Mouse (Mus musculus) MEL (cell line): ENCODE data around the gene Nhsl2. TPM values are rescaled to one million over a fixed set of nuclear protein-coding genes. Genes with fewer than 3 reads are reported as not detected.

Source experiments
- DNase-seq: peaks from one replicate; pipeline ENCODE4 v3.0.0; 2011; ENCODE audit warnings: low read depth, low spot score
- H3K27ac ChIP-seq: 2 replicates; pipeline ENCODE4 v1.5.1; 2012; ENCODE audit warnings: low read depth, mild to moderate bottlenecking, control low read depth, low read length, moderate library complexity; ENCODE audit not compliant: control insufficient read depth
- H3K27me3 ChIP-seq, 2 experiments: fragments of 150-350 bp in 1 of 2; sonication (generic) in 1 of 2; 2 replicates each; pipeline ENCODE4 v1.6.1; 2012; ENCODE audit warnings: low read length in 2 of 2, mild to moderate bottlenecking in 2 of 2, improper control_type of control experiment in 1 of 2, moderate library complexity in 1 of 2; ENCODE audit not compliant: insufficient read depth in 2 of 2, control insufficient read depth in 1 of 2
- H3K36me3 ChIP-seq, 2 experiments: 2 replicates each; pipeline ENCODE4 v1.6.1; 2012 to 2014; ENCODE audit warnings: low read length in 2 of 2, improper control_type of control experiment in 1 of 2, inconsistent platforms in 1 of 2, mild to moderate bottlenecking in 1 of 2; ENCODE audit not compliant: insufficient read depth in 2 of 2, control insufficient read depth in 1 of 2
- H3K4me1 ChIP-seq, 2 experiments: fragments of 150-350 bp in 1 of 2; sonication (generic) in 1 of 2; 2 replicates each; pipeline ENCODE4 v1.6.1; 2012; ENCODE audit warnings: low read length in 2 of 2, improper control_type of control experiment in 1 of 2, mild to moderate bottlenecking in 1 of 2; ENCODE audit not compliant: insufficient read depth in 2 of 2, control insufficient read depth in 1 of 2
- H3K4me3 ChIP-seq, 2 experiments: fragments of 150-350 bp in 1 of 2; sonication (generic) in 1 of 2; 2 replicates each; pipeline ENCODE4 v1.5.1; 2012; ENCODE audit warnings: low read depth in 2 of 2, low read length in 2 of 2, mild to moderate bottlenecking in 2 of 2, moderate library complexity in 2 of 2, control low read depth in 1 of 2, improper control_type of control experiment in 1 of 2; ENCODE audit not compliant: control insufficient read depth in 1 of 2, insufficient read depth in 1 of 2
- H3K79me2 ChIP-seq: 2 replicates; pipeline ENCODE4 v1.6.1; 2012; ENCODE audit warnings: mild to moderate bottlenecking, low read length, moderate library complexity; ENCODE audit not compliant: control insufficient read depth, poor library complexity, insufficient read depth
- H3K9ac ChIP-seq: 2 replicates; pipeline ENCODE4 v1.6.1; 2012; ENCODE audit warnings: low read depth, mild to moderate bottlenecking, control low read depth, low read length, moderate library complexity; ENCODE audit not compliant: control insufficient read depth, poor library complexity, severe bottlenecking
- H3K9me3 ChIP-seq: fragments of 150-350 bp; sonication (generic); replicated peaks from 2 replicates; pipeline ENCODE4 v1.6.1; 2012; ENCODE audit warnings: mild to moderate bottlenecking, low read length, improper control_type of control experiment, moderate library complexity; ENCODE audit not compliant: insufficient read depth
- BHLHE40 ChIP-seq: IDR thresholded peaks from 2 replicates; pipeline ENCODE4 v1.6.1; 2012; ENCODE audit warnings: low read depth, mild to moderate bottlenecking, inconsistent platforms, low read length, improper control_type of control experiment, borderline replicate concordance
- CHD1 ChIP-seq: IDR thresholded peaks from 2 replicates; pipeline ENCODE4 v1.6.1; 2012; ENCODE audit warnings: low read depth, mild to moderate bottlenecking, inconsistent platforms, low read length, improper control_type of control experiment
- ELF1 ChIP-seq: IDR thresholded peaks from 2 replicates; pipeline ENCODE4 v1.6.1; 2014; ENCODE audit warnings: low read depth, mild to moderate bottlenecking, inconsistent platforms, low read length, improper control_type of control experiment, moderate library complexity
- ETS1 ChIP-seq: IDR thresholded peaks from 2 replicates; pipeline ENCODE4 v1.6.1; 2012; ENCODE audit warnings: low read depth, mild to moderate bottlenecking, inconsistent platforms, low read length, improper control_type of control experiment, moderate library complexity
- GABPA ChIP-seq: IDR thresholded peaks from 2 replicates; pipeline ENCODE4 v1.6.1; 2012; ENCODE audit warnings: low read depth, mild to moderate bottlenecking, inconsistent platforms, low read length, improper control_type of control experiment, moderate library complexity
- GATA1 ChIP-seq: IDR thresholded peaks from 2 replicates; pipeline ENCODE4 v1.6.1; 2011; ENCODE audit warnings: low read depth, low read length, improper control_type of control experiment
- HCFC1 ChIP-seq: IDR thresholded peaks from 2 replicates; pipeline ENCODE4 v1.6.1; 2012; ENCODE audit warnings: low read depth, mild to moderate bottlenecking, inconsistent platforms, low read length, improper control_type of control experiment, moderate library complexity
- JUND ChIP-seq: IDR thresholded peaks from 2 replicates; pipeline ENCODE4 v1.6.1; 2011; ENCODE audit warnings: low read depth, mild to moderate bottlenecking, improper control_type of control experiment, low read length
- KAT2A ChIP-seq: conservative IDR thresholded peaks from 2 replicates; pipeline ENCODE4 v1.6.1; 2012; ENCODE audit warnings: low read depth, low read length, improper control_type of control experiment, inconsistent platforms
- MAX ChIP-seq: IDR thresholded peaks from 2 replicates; pipeline ENCODE4 v1.6.1; 2011; ENCODE audit warnings: low read length, improper control_type of control experiment
- MAZ ChIP-seq: IDR thresholded peaks from 2 replicates; pipeline ENCODE4 v1.6.1; 2012; ENCODE audit warnings: low read depth, mild to moderate bottlenecking, inconsistent platforms, low read length, improper control_type of control experiment
- MEF2A ChIP-seq: IDR thresholded peaks from 2 replicates; pipeline ENCODE4 v1.6.1; 2014; ENCODE audit warnings: low read depth, mild to moderate bottlenecking, inconsistent platforms, low read length, improper control_type of control experiment; ENCODE audit not compliant: poor library complexity, insufficient replicate concordance, severe bottlenecking; ENCODE audit errors: extremely low read depth
- NRF1 ChIP-seq: IDR thresholded peaks from 2 replicates; pipeline ENCODE4 v1.6.1; 2014; ENCODE audit warnings: low read depth, mild to moderate bottlenecking, inconsistent platforms, low read length, improper control_type of control experiment, moderate library complexity; ENCODE audit not compliant: poor library complexity, insufficient read depth, severe bottlenecking
- POLR2A ChIP-seq, 2 experiments: IDR thresholded peaks; 2 replicates each; pipeline ENCODE4 v1.6.1; 2011 to 2012; ENCODE audit warnings: low read length in 2 of 2, mild to moderate bottlenecking in 2 of 2, control low read depth in 1 of 2, improper control_type of control experiment in 1 of 2, low read depth in 1 of 2, moderate library complexity in 1 of 2; ENCODE audit not compliant: control insufficient read depth in 1 of 2, insufficient read depth in 1 of 2, poor library complexity in 1 of 2
- POLR2AphosphoS2 ChIP-seq: IDR thresholded peaks from 2 replicates; pipeline ENCODE4 v1.6.1; 2011; ENCODE audit warnings: low read length, improper control_type of control experiment
- POLR2AphosphoS5 ChIP-seq: IDR thresholded peaks from 2 replicates; pipeline ENCODE4 v1.6.1; 2012; ENCODE audit warnings: low read depth, borderline replicate concordance, mild to moderate bottlenecking, inconsistent platforms, low read length, moderate library complexity, mixed read lengths
- RCOR1 ChIP-seq: IDR thresholded peaks from 2 replicates; pipeline ENCODE4 v1.6.1; 2012; ENCODE audit warnings: low read depth, mild to moderate bottlenecking, inconsistent platforms, low read length, improper control_type of control experiment
- TBP ChIP-seq: IDR thresholded peaks from 2 replicates; pipeline ENCODE4 v1.8.0; 2011; ENCODE audit warnings: low read depth, low read length, improper control_type of control experiment
- TCF12 ChIP-seq: IDR thresholded peaks from 2 replicates; pipeline ENCODE4 v1.6.1; 2014; ENCODE audit warnings: low read depth, mild to moderate bottlenecking, inconsistent platforms, low read length, improper control_type of control experiment, moderate library complexity
- UBTF ChIP-seq: IDR thresholded peaks from 2 replicates; pipeline ENCODE4 v1.6.1; 2012; ENCODE audit warnings: low read depth, mild to moderate bottlenecking, inconsistent platforms, low read length, improper control_type of control experiment, moderate library complexity, borderline replicate concordance; ENCODE audit not compliant: insufficient read depth
- USF2 ChIP-seq, 2 experiments: IDR thresholded peaks; 2 replicates each; pipeline ENCODE4 v1.6.1; 2011 to 2012; ENCODE audit warnings: improper control_type of control experiment in 2 of 2, low read length in 2 of 2, borderline replicate concordance in 1 of 2, inconsistent platforms in 1 of 2, low read depth in 1 of 2, mild to moderate bottlenecking in 1 of 2; ENCODE audit not compliant: insufficient read depth in 1 of 2
- ZKSCAN1 ChIP-seq: IDR thresholded peaks from 2 replicates; pipeline ENCODE4 v1.6.1; 2012; ENCODE audit warnings: low read depth, mild to moderate bottlenecking, inconsistent platforms, low read length, improper control_type of control experiment, moderate library complexity
- ZMIZ1 ChIP-seq: IDR thresholded peaks from 2 replicates; pipeline ENCODE4 v1.6.1; 2012; ENCODE audit warnings: low read depth, mild to moderate bottlenecking, inconsistent platforms, low read length, improper control_type of control experiment, moderate library complexity
- ZNF384 ChIP-seq: IDR thresholded peaks from 2 replicates; pipeline ENCODE4 v1.6.1; 2012; ENCODE audit warnings: low read depth, mild to moderate bottlenecking, inconsistent platforms, low read length, improper control_type of control experiment
- polyA plus RNA-seq, 2 experiments: library from polyadenylated mRNA; stranded (reverse) in 1 of 2; unstranded in 1 of 2; fragments of >175 nt in 1 of 2; fragments of >200 nt in 1 of 2; gene quantifications; 2 replicates each; pipeline versions ENCODE4 v1.2.1 to v1.2.4; 2012; ENCODE audit warnings: low replicate concordance in 2 of 2, low read depth in 1 of 2; ENCODE audit not compliant: insufficient read length in 2 of 2, insufficient read depth in 1 of 2, missing spikeins in 1 of 2
- total RNA-seq: library from RNA; depleted of rRNA; stranded (reverse); fragments of 300-350 nt; gene quantifications from 2 replicates; pipeline ENCODE4 v1.2.3, GENCODE M21; 2012

Gene Nhsl2
- total and polyA plus RNA-seq, 3 experiments = 0.01 to 0.23 TPM; not detected in 1

DNA sequence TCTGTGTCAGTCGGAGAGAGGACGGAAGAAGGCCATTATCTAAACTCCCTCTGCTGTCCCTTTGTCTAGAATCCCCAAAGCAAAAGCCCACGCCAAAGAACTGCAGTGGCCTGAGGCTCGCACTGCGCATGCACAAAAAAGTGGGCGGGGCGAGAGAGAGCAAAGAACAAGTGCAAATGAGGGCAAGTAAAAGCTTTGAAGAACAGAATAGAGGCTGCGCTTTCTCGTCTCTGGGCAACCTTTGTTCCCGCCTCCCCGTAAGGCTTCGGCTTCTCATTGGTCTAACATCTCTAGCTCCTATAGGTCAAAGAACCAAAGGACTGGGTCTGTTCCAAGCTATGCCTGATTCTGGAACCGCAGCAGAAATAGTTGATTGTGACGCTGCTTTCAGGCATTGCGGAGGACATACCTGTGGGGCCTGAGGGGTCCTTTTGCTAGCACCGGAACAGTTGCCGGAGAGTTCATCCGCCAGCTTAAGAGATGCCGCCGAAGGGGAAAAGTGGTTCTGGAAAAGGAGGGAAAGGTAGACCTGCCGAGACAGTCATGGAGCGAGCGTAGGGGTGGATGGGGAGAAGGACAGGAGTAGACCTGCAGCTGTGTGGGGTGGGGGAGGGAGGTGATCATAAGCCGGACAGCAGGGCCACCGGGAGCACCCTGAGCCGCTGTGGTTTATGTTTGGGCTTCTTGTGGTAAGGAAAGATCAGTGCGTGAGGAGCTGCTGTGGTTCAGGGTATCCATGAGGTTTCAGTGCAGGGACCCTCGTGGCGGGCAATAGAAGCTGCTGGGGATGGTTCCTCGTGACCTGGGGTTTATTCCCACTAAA, 270.1 kb downstream of the Nhsl2 start, which contains the start of gene Pin4 (continued):
- peak; percentile 44; the same call in 1 of the 2 replicates for TF ChIP-seq TCF12
- TF ChIP-seq ZNF384 = 0 out of 2 replicates have a peak, but pooled peaks have one; percentile 53
- TF ChIP-seq KAT2A = peak; percentile 69; the same call in 1 of the 2 replicates
- no peak for TF ChIP-seq JUND
- peak; percentile 94 for TF ChIP-seq HCFC1
- peak; percentile 83 for TF ChIP-seq TBP
- peak; percentile 22; the same call in 1 of the 2 replicates for TF ChIP-seq RCOR1
- peak; percentile 59; the same call in 1 of the 2 replicates for TF ChIP-seq ZMIZ1
- TF ChIP-seq ELF1 = peak; percentile 59; the same call in 1 of the 2 replicates
- TF ChIP-seq MEF2A = no peak
- no peak for TF ChIP-seq POLR2AphosphoS5
- peak; percentile 66; the same call in 1 of the 2 replicates for TF ChIP-seq POLR2AphosphoS2
- no peak for TF ChIP-seq UBTF

GRCm38 (mm10) chrX:102121321-102121720, 272.1 kb downstream of the Nhsl2 start:
- H3K9me3 ChIP-seq = no peaks in the 10 kb centered on the region
- no peak overlapping the region for H3K4me3 ChIP-seq
- H3K27me3 ChIP-seq = no peaks in the 10 kb centered on the region
- peaks cover 9% of the 10 kb centered on the region for H3K79me2 ChIP-seq
- no peak overlapping the region for H3K9ac ChIP-seq
- TF ChIP-seq CHD1 (no peak), MEF2A (no peak), TCF12 (no peak), USF2 (IDR thresholded peaks at IDR 0.05; ENCODE audit: borderline replicate concordance in 1 of 2, insufficient read depth in 1 of 2, low read depth in 1 of 2, low read length in 2 of 2) (no peak)
- peak; percentile 52 for DNase-seq
- no peak overlapping the region for H3K27ac ChIP-seq
- H3K4me1 ChIP-seq = peaks cover 0 to 12% of the 10 kb centered on the region in 2 experiments; a peak in 2 of 4 replicates
- H3K36me3 ChIP-seq = peaks cover 0 to 16% of the 10 kb centered on the region in 2 experiments; a peak in 3 of 4 replicates

GRCm38 (mm10) chrX:102141157-102141556, 292.0 kb downstream of the Nhsl2 start:
- Histone ChIP-seq H3K79me2 (no peaks in the 10 kb centered on the region), H3K4me1 (no peaks in the 10 kb centered on the region), H3K9ac (no peak overlapping the region), H3K4me3 (no peak overlapping the region), H3K36me3 (no peaks in the 10 kb centered on the region; a peak in 2 of 4 replicates), H3K27ac (no peak overlapping the region), H3K27me3 (no peaks in the 10 kb centered on the region), H3K9me3 (no peaks in the 10 kb centered on the region)
- DNase-seq = no peak
- TF ChIP-seq GATA1 = no peak
- no peak for TF ChIP-seq GABPA
- no peak for TF ChIP-seq MAZ
- TF ChIP-seq JUND = no peak
- TF ChIP-seq MAX = no peak
- no peak for TF ChIP-seq ZKSCAN1
- no peak for TF ChIP-seq BHLHE40
- TF ChIP-seq KAT2A = no peak
- TF ChIP-seq HCFC1 = no peak
- TF ChIP-seq ZMIZ1 = no peak
- TF ChIP-seq TCF12 = no peak
- TF ChIP-seq MEF2A = no peak
- TF ChIP-seq NRF1 = no peak
- no peak for TF ChIP-seq POLR2A (IDR thresholded peaks at IDR 0.05; ENCODE audit: control insufficient read depth in 1 of 2, insufficient read depth in 1 of 2, low read depth in 1 of 2, low read length in 2 of 2, poor library complexity in 1 of 2)
- TF ChIP-seq ETS1 = no peak
